Mouse (Mus musculus) NIH3T3 (cell line): Measurements from ENCODE around the gene Atp6v1e1.
"Not testable (repeated sequence)": the region's sequence is repeated elsewhere in the genome, so short reads cannot be mapped to it uniquely, and the experiment has no call there.

ENCODE experiments used
- DNase-seq: peaks from one replicate; pipeline ENCODE4 v3.0.0-alpha.2; 2012; ENCODE audit warnings: low read depth

Gene Atp6v1e1

GRCm38 (mm10) chr6:120820144-120820543 is 2.4 kb downstream of the Atp6v1e1 start:
- DNase-seq: peak; percentile 22

DNA sequence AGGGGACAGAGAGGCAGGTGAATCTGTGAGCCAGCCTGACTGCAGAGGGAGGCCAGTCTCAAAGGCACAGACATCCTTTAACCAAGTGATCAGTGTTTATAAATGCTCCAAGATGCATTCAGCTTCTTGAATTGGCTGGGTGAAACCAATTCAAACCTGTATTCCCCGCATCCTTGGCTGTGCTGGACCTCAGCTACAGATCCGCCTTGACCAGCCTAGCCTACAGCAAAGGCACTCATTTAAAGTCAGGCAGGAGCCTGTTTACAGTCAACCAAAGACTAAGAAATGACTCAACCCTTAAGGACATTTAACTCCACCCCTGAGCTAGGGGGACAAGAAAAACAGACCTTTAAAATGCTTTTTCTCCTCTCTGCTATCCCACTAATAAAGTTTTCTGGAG is 3.3 kb downstream of the Atp6v1e1 start:
- no peak for DNase-seq

GRCm38 (mm10) chr6:120811999-120812398 is 10.6 kb downstream of the Atp6v1e1 start:
- DNase-seq: not testable (repeated sequence)

DNA sequence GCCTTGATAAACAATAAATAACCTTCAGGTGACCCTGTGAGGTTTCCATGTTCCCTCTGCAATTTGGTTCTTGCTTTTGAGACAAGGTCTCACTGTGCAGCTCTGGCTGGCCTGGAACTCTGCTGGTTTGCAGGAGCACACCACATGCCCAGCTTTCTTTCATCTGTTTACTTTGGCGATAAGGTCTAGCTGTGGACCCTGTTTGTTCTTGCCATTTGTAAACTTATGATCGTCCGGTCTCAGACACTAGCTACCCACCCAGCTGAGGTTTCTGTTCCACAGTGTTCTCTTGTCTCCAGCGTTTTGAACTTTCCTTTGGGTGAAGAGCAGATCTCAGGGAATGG is 14.9 kb downstream of the Atp6v1e1 start:
- DNase-seq: no peak

DNA sequence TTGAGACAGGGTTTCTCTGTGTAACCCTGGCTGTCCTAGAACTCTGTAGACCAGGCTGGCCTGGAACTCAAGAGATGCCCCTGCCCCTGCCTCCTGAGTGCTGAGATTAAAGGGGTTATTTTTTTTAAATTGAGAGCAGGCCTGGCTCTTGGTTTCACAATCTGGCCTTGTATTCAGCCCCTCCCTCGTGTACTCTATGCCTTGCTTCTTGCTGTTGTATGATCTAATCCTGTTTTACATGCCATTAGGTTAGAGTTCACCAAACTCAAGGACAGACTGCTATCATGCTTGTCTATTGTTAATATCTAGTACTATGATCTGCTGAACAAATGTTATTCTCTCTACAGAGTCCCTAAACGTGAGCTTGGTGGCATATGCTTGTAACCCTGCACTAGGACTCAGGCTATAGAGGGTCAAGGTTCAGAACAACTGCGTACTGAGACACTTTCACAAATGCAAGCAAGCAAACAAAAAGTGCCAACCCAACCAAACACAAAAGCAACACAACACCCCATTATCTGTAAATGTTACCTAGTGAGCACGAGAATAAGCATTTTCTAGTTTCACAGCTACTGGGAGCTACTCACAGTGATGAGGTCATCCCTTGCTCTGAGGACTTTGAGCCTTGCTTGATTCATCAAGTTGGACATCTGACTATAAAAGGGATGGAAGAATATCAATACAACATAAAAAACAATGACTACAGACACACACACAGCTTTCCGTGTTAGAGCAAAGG is 15.4 kb downstream of the Atp6v1e1 start:
- no peak for DNase-seq

DNA sequence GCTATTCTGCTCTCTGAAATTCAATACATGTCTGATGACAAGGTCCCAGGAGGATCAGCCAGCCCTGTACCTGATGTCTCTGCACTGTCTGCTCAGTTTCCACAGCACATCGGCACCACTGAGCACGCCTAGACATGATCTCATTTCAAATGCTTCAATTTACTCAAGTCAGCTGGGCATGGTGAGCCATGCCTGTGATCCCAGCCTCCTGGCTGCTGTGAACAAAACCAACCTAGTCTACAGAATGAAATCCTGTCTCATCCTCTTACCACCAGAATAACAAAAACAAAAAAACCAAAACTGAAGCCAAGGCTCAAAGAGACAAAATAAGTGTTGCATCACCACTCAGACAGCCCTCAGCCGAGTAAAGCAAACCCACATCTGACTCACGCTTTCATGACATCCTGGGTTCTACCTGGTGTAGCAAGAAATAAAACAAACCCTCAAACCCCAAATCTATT is 23.0 kb downstream of the Atp6v1e1 start:
- DNase-seq: no peak

GRCm38 (mm10) chr6:120798905-120799304 is 23.7 kb downstream of the Atp6v1e1 start:
- no peak for DNase-seq

DNA sequence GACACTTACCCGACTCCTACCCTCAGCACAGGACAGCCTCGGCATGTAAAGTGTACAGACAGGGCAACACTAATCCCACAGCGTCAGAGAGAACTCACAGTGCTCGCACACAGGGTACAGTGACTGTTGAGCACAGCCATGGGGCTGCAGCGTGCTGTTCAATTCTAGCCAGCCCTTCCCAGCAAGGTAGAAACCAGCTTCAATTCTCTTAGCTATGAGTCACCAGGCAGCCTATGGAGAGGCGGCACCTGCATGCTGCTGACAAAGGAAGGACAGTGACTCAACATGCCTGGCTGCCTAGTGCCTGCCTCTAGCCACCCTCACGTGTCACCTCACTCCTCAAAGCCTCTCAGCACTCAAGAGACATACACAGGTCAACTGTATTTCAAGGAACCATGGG is 24.6 kb downstream of the Atp6v1e1 start:
- DNase-seq: no peak

GRCm38 (mm10) chr6:120796111-120796510 is 26.5 kb downstream of the Atp6v1e1 start:
- DNase-seq: no peak

GRCm38 (mm10) chr6:120795422-120796086 is 27.0 kb downstream of the Atp6v1e1 start:
- no peak for DNase-seq

DNA sequence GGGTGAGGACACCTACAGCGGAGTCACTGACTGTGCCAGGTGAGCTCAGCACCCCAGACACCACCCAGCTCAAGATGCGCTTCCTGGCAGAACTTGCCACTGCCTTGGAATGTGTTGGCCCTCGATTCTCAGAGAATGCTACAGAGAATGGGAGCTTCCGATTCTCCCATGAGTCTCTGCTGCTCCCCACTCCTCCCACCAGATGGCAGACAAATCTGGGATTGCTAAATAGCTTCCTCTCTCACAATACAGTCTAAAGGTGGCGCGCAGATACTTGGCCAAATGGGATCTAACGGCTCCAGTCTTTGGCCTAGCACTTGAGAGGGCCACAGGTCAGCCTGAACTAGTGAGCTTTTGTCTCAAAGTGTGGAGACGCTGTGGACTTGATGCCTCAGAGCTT is 29.6 kb downstream of the Atp6v1e1 start:
- peak; percentile 24 for DNase-seq

- no peak for DNase-seq
Observed at GRCm38 (mm10) chr6:120790717-120791116, 31.9 kb downstream of the Atp6v1e1 start.

GRCm38 (mm10) chr6:120790153-120790552 is 32.4 kb downstream of the Atp6v1e1 start:
- DNase-seq: no peak

- peak; percentile 70 for DNase-seq
Observed at GRCm38 (mm10) chr6:120788904-120789303, 33.7 kb downstream of the Atp6v1e1 start.

GRCm38 (mm10) chr6:120788068-120788607 is 34.5 kb downstream of the Atp6v1e1 start:
- DNase-seq: no peak

GRCm38 (mm10) chr6:120784351-120784750 is 38.2 kb downstream of the Atp6v1e1 start:
- no peak for DNase-seq

GRCm38 (mm10) chr6:120782948-120783347 is 39.6 kb downstream of the Atp6v1e1 start:
- no peak for DNase-seq

DNA sequence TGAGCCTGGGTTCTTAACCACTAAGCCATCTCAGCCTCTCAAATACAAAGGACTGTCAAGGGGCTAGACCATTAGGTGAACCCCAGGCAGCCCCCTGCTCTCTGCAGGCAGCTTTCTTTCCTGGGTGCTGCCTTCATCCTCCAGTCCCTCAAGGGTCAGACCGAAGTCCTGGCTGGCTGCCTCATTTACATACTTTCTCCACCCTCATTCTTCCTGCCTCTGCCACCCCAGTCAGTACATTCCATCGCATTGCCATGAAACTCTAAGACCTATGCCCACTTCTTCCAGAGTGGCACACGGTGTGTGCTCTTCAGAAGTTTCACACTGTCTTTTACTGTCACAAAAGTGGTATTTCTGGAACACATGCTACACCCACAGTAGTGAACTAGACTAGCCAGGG is 44.4 kb downstream of the Atp6v1e1 start:
- DNase-seq: no peak

- DNase-seq: no peak
Observed at GRCm38 (mm10) chr6:120777533-120777932, 45.1 kb downstream of the Atp6v1e1 start.

GRCm38 (mm10) chr6:120776286-120776685 is 46.3 kb downstream of the Atp6v1e1 start:
- DNase-seq: no peak

- DNase-seq: no peak
Observed at GRCm38 (mm10) chr6:120773763-120774162, 48.8 kb downstream of the Atp6v1e1 start.

- no peak for DNase-seq
Observed at GRCm38 (mm10) chr6:120773149-120773628, 49.4 kb downstream of the Atp6v1e1 start, which contains the start of gene Slc25a18. Gene Slc25a18 (plus strand): TSS chr6:120773578.

DNA sequence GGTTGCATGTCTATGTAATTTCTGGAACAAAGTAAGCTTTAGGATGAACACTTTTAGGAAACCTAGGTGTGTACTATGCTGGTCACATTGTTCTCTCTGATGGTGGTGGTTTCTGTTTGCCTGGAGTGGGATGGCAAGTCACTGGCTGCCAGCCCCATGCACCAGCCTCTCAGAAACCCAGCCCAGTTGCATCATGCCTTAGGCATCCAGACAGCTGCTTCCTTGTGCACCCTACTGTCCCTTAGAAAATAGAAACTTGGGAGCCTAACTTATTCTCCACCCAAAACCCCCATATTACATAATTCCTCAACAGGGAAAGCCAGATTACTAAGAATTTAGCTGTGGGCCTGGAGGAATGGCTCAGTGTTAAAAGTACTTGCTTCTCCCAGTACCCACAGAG is 50.6 kb downstream of the Atp6v1e1 start:
- DNase-seq: peak; percentile 32
